Mouse (Mus musculus): ENCODE measurements around the gene Bcl9.

Bcl9 gene

DNA sequence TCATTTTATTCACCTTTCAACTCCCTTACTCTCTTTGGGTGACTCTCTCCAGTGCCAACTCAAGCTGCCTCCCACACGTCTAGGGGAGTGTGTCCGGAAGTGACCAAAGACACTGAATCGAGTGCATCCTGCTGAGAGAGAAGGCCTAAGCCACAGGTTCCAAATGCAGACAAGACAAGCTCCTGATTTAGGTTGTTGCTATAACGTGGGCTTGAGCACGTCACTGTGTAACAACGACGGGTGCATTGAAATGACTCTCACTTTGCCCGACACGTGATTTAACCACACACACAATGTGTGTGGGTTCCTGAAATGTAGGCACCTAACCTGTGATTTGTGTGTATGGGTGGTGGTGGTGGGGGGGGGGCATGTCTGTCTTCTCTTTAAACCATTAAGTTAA is 3.4 kb downstream of the Bcl9 start:
- DNase-seq, result no peak

- DNase-seq, result no peak
Measured at GRCm38 (mm10) chr3:97284878-97285277, 12.8 kb downstream of the Bcl9 start.

GRCm38 (mm10) chr3:97284056-97284455 is 13.7 kb downstream of the Bcl9 start:
- DNase-seq, result peak; percentile 41

GRCm38 (mm10) chr3:97281426-97281825 is 16.3 kb downstream of the Bcl9 start:
- DNase-seq, result no peak

- DNase-seq, result no peak
Measured at GRCm38 (mm10) chr3:97275708-97276107, 22.0 kb downstream of the Bcl9 start.

- DNase-seq, result no peak
Measured at GRCm38 (mm10) chr3:97274516-97275230, 23.0 kb downstream of the Bcl9 start.

DNA sequence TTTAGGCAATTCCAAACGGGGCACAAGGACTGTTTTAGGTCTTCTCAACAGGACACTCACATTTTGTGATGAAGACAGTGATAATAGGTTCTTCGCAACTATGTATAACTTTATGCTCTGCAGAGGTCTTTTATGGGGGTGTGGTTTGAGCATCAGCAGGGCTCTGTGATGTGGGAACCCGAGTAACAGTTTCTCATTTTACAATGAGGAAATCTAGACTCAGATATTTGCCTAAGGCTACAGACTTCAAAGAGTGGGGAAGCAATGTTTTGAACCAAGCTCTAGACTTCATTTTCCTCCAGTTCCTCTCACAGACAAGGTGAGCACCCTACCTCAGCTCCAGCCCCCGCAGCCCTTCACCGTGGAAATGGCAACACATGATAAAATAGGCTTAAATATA is 23.8 kb downstream of the Bcl9 start:
- DNase-seq, result no peak

GRCm38 (mm10) chr3:97265667-97266415 is 31.9 kb downstream of the Bcl9 start:
- no peak for DNase-seq

GRCm38 (mm10) chr3:97262235-97262634 is 35.5 kb downstream of the Bcl9 start:
- no peak for DNase-seq

DNA sequence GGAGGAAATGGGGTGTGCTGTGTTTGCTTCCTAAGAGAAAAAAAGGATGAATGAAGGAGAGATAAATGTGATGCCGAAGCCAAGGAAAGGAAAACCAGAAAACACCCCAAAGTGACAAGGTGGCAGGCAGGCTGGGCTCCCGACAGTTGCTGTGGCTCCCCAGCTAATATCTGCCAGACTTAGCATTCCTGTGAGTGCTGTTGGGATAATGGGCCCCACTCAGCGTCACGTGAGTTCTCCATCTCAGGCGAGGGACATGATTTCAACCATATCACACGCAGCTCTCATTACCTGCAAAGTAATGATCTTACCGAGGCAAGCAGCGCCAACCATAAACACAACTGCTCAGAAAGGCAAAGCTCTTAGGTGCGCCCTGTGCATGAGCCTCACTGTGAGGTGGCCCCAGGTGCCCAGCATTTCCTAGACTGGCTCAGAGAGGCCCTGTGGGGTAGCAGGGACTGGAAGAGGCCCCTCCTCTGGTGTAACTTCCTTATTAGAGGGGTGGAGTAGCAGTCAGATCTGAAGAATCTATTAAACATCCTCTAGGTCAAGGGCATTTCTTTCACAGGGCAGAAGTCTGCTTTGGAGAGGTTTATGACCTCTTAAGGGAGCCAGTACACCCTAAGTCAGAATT is 41.9 kb downstream of the Bcl9 start:
- DNase-seq, result no peak

- DNase-seq, result no peak
Measured at GRCm38 (mm10) chr3:97254861-97255465, 42.8 kb downstream of the Bcl9 start.

GRCm38 (mm10) chr3:97253823-97254600 is 43.7 kb downstream of the Bcl9 start:
- DNase-seq, result no peak

GRCm38 (mm10) chr3:97252896-97253295 is 44.8 kb downstream of the Bcl9 start:
- DNase-seq, result no peak

DNA sequence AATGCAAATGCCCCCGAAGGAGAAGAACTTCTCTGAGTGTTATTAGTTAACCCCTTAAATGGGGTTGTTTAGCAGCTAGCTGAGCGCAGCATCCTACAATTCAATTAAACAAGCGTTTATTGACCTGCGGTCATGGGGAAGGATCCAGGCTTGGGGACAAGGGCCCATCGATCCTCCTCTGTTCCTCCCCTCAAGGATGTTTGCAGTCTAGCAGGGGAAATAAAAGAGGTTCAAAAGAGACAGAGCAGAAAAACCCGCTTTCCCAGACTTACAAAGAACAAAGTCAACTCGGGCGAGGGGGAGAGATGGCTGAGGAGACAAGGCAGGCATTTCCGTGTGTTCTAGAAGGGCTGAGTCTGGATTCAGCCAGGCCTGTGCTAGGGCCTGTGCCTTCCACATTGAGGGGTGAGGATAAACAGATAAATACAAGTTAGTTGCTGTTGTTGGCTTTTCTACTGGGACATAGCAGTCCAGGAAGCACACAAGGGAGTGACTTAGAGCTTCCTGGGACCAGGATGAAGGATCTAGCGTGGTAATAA is 55.0 kb downstream of the Bcl9 start:
- DNase-seq, result no peak

- no peak for DNase-seq
Measured at GRCm38 (mm10) chr3:97241826-97242225, 55.9 kb downstream of the Bcl9 start.

GRCm38 (mm10) chr3:97239793-97240192 is 57.9 kb downstream of the Bcl9 start:
- DNase-seq, result no peak

DNA sequence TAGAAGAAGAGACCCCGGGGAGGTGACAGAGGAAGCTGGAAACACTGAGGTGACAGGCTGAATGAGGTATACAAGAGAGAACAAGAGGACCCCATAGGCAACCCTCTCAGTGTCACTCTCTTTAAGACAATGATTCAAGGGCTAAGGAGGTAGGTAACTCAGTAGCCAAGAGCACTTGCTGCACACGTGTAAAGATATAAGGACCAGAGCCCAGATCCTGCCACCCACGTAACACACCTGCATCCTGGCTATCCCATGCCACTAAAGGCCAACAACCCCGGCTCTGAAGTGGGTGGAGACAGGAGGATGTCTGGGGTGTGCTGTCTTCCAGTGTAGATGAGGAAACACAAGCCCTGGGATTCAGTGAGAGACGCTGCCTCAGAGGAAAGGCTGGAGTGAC is 58.4 kb downstream of the Bcl9 start:
- DNase-seq, result no peak

DNA sequence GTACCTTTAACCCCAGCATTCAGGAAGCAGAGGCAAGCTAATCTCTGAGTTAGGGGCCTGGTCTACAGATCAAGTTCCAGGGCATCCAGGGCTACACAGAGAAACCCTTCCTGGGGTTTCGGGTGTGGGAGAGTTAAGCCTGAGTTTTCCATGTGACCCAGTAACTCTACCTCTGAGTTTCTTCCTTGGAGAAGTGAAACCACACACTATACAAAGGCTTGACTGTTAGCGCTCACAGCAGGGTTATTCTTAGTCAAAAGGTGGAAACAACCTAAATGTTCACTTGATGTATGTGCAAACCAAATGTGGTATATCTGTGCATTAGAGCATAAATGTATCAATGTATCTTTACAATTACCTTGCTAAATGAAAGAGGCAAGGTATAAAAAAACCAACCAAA is 59.2 kb downstream of the Bcl9 start:
- DNase-seq, result no peak

GRCm38 (mm10) chr3:97237403-97237802 is 60.3 kb downstream of the Bcl9 start:
- DNase-seq, result no peak

GRCm38 (mm10) chr3:97234797-97235196 is 62.9 kb downstream of the Bcl9 start:
- no peak for DNase-seq

DNA sequence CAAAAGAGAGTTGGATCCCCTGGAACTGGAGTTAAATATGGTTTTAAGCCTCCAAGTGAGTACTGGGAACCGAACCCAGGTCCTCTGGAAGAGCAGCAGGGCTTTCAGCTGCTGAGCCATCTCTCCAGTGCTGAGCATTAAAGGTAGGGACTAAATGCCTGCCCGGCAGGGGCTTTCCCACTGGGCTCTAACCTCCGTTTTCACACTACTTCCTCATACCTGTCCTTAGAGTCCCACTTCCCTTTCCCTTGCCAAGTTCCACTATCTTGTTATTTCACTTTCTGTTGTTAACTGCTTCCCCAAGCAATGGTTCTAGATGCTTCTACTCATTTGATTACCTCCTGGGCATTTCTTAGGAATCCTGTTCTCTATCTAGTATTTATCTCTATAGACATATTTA is 65.4 kb downstream of the Bcl9 start:
- no peak for DNase-seq

- DNase-seq, result no peak
Measured at GRCm38 (mm10) chr3:97231857-97232256, 65.9 kb downstream of the Bcl9 start.
